Mouse (Mus musculus) stomach, embryonic 15.5 days (tissue): Measurements from ENCODE around the gene Slc12a7. TPM values are rescaled to one million over a fixed set of nuclear protein-coding genes. Genes with fewer than 3 reads are reported as not detected.
A peak's percentile ranks its signal among the peaks of the same experiment; 100 is the strongest.

Source experiments
- ATAC-seq: fragments of 200-750 bp; cut with Nextera tagmentation; 2 replicates; pipeline ENCODE4 v1.8.0; 2017; ENCODE audit warnings: low read depth, moderate number of reproducible peaks, moderate TSS enrichment; ENCODE audit not compliant: insufficient read depth, low FRiP score
- H3K27ac ChIP-seq: fragments of 300-500 bp; sonication (generic); 2 replicates; pipeline ENCODE4 v1.5.1; 2015; ENCODE audit warnings: mild to moderate bottlenecking, inconsistent platforms
- H3K27me3 ChIP-seq: fragments of 300-500 bp; sonication (generic); replicated peaks from 2 replicates; pipeline ENCODE4 v1.6.1; 2015; ENCODE audit warnings: inconsistent platforms
- H3K36me3 ChIP-seq: fragments of 300-500 bp; sonication (generic); 2 replicates; pipeline ENCODE4 v1.6.1; 2015; ENCODE audit warnings: inconsistent platforms
- H3K4me1 ChIP-seq: fragments of 300-500 bp; sonication (generic); 2 replicates; pipeline ENCODE4 v1.6.1; 2015; ENCODE audit warnings: inconsistent platforms
- H3K4me2 ChIP-seq: fragments of 300-500 bp; sonication (generic); 2 replicates; pipeline ENCODE4 v1.6.1; 2015; ENCODE audit warnings: mild to moderate bottlenecking, inconsistent platforms
- H3K4me3 ChIP-seq: fragments of 300-500 bp; sonication (generic); replicated peaks from 2 replicates; pipeline ENCODE4 v1.5.1; 2015; ENCODE audit warnings: inconsistent platforms
- H3K9ac ChIP-seq: fragments of 300-500 bp; sonication (generic); 2 replicates; pipeline ENCODE4 v1.6.1; 2015; ENCODE audit warnings: inconsistent platforms
- H3K9me3 ChIP-seq: fragments of 300-500 bp; sonication (generic); 2 replicates; pipeline ENCODE4 v1.6.1; 2016; ENCODE audit warnings: inconsistent platforms
- WGBS: fragments of 180-500 bp; shearing (Covaris S2); methylation state at CpG from one replicate; pipeline ENCODE4 v1.1.7; 2015; 5-methylcytosine and 5-hydroxymethylcytosine counted together
- polyA plus RNA-seq: library from polyadenylated mRNA; unstranded; fragments of >200 nt; fragmentation: Nextera tagmentation; extraction: Ambion mirVana; gene quantifications from 2 replicates; pipeline ENCODE4 v1.2.1, GENCODE M21; 2015

Gene Slc12a7
- polyA plus RNA-seq, 1 experiment from 2014 or later = 17.5 TPM

DNA sequence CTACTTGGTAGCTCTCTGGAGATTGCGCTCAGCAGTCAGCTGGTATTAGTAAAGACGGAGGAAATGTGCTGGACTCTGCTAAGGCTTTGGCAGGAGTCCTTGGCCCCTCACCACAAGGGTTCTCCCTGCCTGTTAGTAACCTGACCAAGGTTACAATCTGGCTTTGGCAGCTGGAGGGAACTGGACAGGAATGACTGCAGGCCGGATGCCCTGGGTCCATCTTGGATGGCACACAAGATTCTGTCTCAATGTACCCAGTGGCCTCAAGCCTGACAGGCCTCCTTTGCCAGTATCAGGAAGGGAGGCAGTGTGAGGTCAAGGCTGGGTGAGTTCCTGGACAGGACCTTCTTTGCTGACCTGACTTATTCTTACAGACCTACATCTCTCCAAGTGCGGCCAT lies 59.3 kb downstream of the Slc12a7 start:
- peaks cover 40% of the 10 kb centered on the region for H3K36me3 ChIP-seq

GRCm38 (mm10) chr13:73793171-73793570 lies 60.3 kb downstream of the Slc12a7 start:
- H3K9me3 ChIP-seq = no peaks in the 10 kb centered on the region
- ATAC-seq = no peak
- H3K27me3 ChIP-seq = no peaks in the 10 kb centered on the region

More for the DNA sequence above, 59.3 kb downstream of the Slc12a7 start:
- Histone ChIP-seq H3K4me1 (no peaks in the 10 kb centered on the region), H3K9ac (no peak overlapping the region), H3K4me3 (no peak overlapping the region), H3K27ac (no peak overlapping the region), H3K27me3 (no peaks in the 10 kb centered on the region), H3K4me2 (no peak overlapping the region), H3K9me3 (no peaks in the 10 kb centered on the region)
- 96% methylated on average over 4 of the region's 4 CpGs for WGBS
- no peak for ATAC-seq

DNA sequence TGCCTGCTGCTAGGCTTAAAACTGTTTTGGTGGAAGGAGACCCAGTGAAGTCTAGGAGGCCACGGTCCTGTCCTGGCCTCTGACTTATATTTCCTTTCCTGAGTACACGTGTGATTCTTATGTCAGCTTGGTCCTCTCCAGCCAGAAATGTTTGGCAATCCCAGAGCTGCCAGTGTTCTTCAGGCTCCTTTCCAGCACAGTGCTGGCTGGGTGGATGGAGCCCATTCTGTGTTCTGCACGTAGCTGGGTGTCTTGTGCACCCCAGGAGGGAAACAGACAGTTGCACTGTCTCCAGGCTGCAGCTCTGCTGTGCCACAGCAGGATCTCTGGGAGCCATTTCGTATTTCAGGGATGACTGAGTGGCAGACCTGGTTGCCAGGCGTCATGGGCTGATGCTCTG lies 66.2 kb downstream of the Slc12a7 start:
- H3K36me3 ChIP-seq = peaks cover 37% of the 10 kb centered on the region
- H3K9me3 ChIP-seq = no peaks in the 10 kb centered on the region
- no peak for ATAC-seq
- no peaks in the 10 kb centered on the region for H3K4me1 ChIP-seq
- WGBS = 84% methylated on average over 5 of the region's 5 CpGs
- H3K4me2 ChIP-seq = no peak overlapping the region
- no peak overlapping the region for H3K9ac ChIP-seq
- no peak overlapping the region for H3K4me3 ChIP-seq
- H3K27ac ChIP-seq = no peak overlapping the region
- H3K27me3 ChIP-seq = no peaks in the 10 kb centered on the region

More at GRCm38 (mm10) chr13:73793171-73793570, 60.3 kb downstream of the Slc12a7 start:
- Histone ChIP-seq H3K9ac (no peak overlapping the region), H3K4me1 (no peaks in the 10 kb centered on the region), H3K36me3 (peaks cover 43% of the 10 kb centered on the region), H3K4me2 (no peak overlapping the region), H3K4me3 (no peak overlapping the region), H3K27ac (no peak overlapping the region)
- 87% methylated on average over 5 of the region's 5 CpGs for WGBS

- H3K36me3 ChIP-seq = peaks cover 15% of the 10 kb centered on the region
These were observed 70.7 kb downstream of the Slc12a7 start for GRCm38 (mm10) chr13:73803450-73804178.

DNA sequence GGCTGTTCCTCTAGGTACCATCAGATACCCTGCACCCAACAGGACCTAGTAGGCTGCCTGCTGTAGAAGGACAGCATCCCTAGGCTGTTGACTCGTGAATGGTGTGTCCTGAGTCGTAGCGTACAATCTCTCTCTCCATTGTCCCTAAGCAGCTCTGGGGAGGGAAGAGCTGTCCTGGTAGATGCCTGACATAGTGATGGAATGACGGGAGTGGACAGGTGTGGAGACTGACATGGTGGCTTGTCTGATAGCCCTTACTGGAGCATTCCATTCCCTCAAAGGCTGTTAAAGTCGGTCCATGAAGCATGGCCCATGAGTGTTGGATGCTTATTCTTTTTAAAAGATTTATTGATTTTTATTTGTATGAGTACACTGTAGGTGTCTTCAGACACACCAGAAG lies 72.0 kb downstream of the Slc12a7 start:
- no peak overlapping the region for H3K27ac ChIP-seq
- peaks cover 6% of the 10 kb centered on the region for H3K36me3 ChIP-seq

More at GRCm38 (mm10) chr13:73803450-73804178, 70.7 kb downstream of the Slc12a7 start:
- no peak overlapping the region for H3K9ac ChIP-seq
- H3K9me3 ChIP-seq = no peaks in the 10 kb centered on the region
- H3K27me3 ChIP-seq = no peaks in the 10 kb centered on the region
- H3K4me1 ChIP-seq = no peaks in the 10 kb centered on the region
- no peak overlapping the region for H3K4me3 ChIP-seq
- ATAC-seq = peak; percentile 36; the same call in 1 of the 2 replicates
- H3K27ac ChIP-seq = peak overlapping the region; percentile 6; the same call in 1 of the 2 replicates
- H3K4me2 ChIP-seq = no peak overlapping the region
- WGBS = 73% methylated on average over 8 of the region's 8 CpGs

DNA sequence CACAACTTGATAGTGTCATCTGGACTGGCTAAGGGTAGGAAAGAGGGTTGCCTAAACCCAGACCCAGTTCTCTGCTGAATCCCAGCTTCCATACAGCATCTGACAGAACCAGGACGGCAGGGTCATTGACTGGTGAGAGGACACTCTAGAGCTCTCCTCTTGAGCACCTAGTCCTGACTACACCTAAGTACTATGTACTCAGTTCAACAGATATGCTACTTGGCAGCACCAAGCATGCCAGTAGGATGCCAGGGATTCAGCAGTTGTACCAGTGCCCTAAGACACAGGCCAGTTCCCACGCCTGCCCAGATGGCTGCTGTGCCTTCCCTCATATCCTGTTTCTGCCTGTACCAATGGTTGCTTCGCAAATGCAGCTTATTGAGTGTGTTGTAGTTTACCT lies 80.0 kb downstream of the Slc12a7 start:
- Histone ChIP-seq H3K36me3 (peaks cover 22% of the 10 kb centered on the region; the same call in 1 of the 2 replicates), H3K27ac (no peak overlapping the region), H3K9ac (no peak overlapping the region), H3K27me3 (no peaks in the 10 kb centered on the region), H3K4me1 (no peaks in the 10 kb centered on the region; the same call in 1 of the 2 replicates), H3K9me3 (no peaks in the 10 kb centered on the region), H3K4me2 (no peak overlapping the region), H3K4me3 (no peak overlapping the region)
- ATAC-seq = no peak
- 86% methylated on average over 3 of the region's 3 CpGs for WGBS

More for the DNA sequence above, 72.0 kb downstream of the Slc12a7 start:
- H3K9me3 ChIP-seq = no peaks in the 10 kb centered on the region
- no peak overlapping the region for H3K9ac ChIP-seq
- no peak for ATAC-seq
- no peak overlapping the region for H3K4me3 ChIP-seq
- H3K4me1 ChIP-seq = no peaks in the 10 kb centered on the region
- no peak overlapping the region for H3K4me2 ChIP-seq
- 91% methylated on average over 5 of the region's 5 CpGs for WGBS
- no peaks in the 10 kb centered on the region for H3K27me3 ChIP-seq

GRCm38 (mm10) chr13:73814181-73814580 lies 81.3 kb downstream of the Slc12a7 start:
- H3K9me3 ChIP-seq = no peaks in the 10 kb centered on the region
- no peaks in the 10 kb centered on the region for H3K27me3 ChIP-seq
- H3K36me3 ChIP-seq = 0 out of 2 replicates have a peak, but pooled peaks cover 18% of the 10 kb centered on the region
- no peak for ATAC-seq
- H3K4me3 ChIP-seq = no peak overlapping the region
- no peak overlapping the region for H3K9ac ChIP-seq
- no peak overlapping the region for H3K27ac ChIP-seq
- H3K4me2 ChIP-seq = no peak overlapping the region
- 92% methylated on average over 7 of the region's 7 CpGs for WGBS
- no peaks in the 10 kb centered on the region; the same call in 1 of the 2 replicates for H3K4me1 ChIP-seq

DNA sequence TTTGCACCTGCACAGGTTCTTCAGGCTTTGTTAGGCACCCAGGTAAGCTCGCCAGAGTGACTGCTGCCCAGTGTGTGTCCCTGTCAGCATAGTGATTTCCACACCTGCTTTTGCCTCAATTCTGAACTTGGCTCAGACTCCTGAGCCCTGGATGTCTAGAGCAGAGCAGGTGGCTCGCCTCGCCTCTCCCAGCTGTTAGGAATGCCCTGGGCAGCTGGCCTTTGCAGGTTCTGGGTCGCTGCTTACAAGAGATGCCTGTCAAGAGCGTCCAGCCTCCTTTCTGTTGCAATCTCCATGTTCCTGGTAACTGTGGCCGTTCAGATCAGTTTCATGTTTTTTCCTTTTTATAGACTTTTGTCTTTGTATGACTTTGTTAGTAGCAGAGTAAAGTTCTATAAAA lies 83.4 kb downstream of the Slc12a7 start:
- H3K27ac ChIP-seq = no peak overlapping the region
- no peak overlapping the region for H3K4me3 ChIP-seq
- 72% methylated on average over 6 of the region's 6 CpGs for WGBS
- no peak overlapping the region for H3K9ac ChIP-seq
- H3K27me3 ChIP-seq = no peaks in the 10 kb centered on the region
- no peaks in the 10 kb centered on the region for H3K9me3 ChIP-seq
- ATAC-seq = no peak
- H3K4me1 ChIP-seq = no peaks in the 10 kb centered on the region; the same call in 1 of the 2 replicates
- H3K36me3 ChIP-seq = 0 out of 2 replicates have a peak, but pooled peaks cover 12% of the 10 kb centered on the region
- H3K4me2 ChIP-seq = no peak overlapping the region

DNA sequence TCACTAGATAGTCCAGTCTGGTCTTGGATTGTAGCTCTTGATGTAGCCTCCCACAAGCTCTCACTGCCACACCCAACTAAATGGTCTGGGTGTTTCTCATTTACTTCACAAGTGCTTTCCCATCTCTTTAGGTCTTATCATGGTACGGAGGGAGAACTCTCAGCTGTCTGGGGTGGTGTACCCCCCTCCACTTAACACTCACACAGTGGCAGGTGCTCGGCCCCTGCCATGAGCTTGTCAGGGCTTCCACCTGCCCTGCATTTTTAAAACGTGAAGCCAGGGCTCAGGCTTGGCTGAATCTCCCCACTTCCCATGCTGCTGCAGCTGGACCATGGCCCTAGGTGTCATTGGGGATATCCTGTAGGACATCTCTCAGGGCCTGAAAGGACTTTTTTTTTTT lies 86.0 kb downstream of the Slc12a7 start:
- WGBS = 82% methylated on average over 3 of the region's 3 CpGs
- Histone ChIP-seq H3K9me3 (no peaks in the 10 kb centered on the region), H3K4me1 (no peaks in the 10 kb centered on the region; the same call in 1 of the 2 replicates), H3K4me2 (no peak overlapping the region), H3K27me3 (no peaks in the 10 kb centered on the region), H3K36me3 (0 out of 2 replicates have a peak, but pooled peaks cover 8% of the 10 kb centered on the region), H3K4me3 (no peak overlapping the region), H3K27ac (no peak overlapping the region), H3K9ac (no peak overlapping the region)
- no peak for ATAC-seq

DNA sequence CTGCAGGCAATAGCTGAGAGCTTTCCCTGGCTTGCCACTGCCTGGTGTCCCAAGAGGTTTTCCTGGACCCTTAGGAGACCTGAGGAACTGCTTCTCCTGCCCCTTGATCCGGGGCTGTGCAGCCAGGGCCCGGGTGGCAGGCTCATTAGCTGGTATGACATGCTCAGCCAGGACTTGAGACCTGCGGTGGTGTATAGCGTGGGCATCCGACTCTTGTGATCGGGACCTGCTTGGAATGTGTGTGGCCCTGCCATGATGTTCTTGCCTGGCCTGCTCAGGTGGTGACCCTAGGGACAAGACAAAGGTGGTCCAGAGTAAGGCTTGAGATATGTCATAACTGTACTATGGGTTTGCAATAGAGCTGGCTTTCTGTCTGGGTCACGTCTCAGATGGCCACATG lies 88.4 kb downstream of the Slc12a7 start:
- WGBS = 94% methylated on average over 7 of the region's 7 CpGs
- Histone ChIP-seq H3K9me3 (no peaks in the 10 kb centered on the region), H3K4me2 (no peak overlapping the region), H3K27me3 (no peaks in the 10 kb centered on the region), H3K4me3 (no peak overlapping the region), H3K4me1 (no peaks in the 10 kb centered on the region), H3K27ac (no peak overlapping the region), H3K36me3 (no peaks in the 10 kb centered on the region), H3K9ac (no peak overlapping the region)
- ATAC-seq = no peak

GRCm38 (mm10) chr13:73822187-73822800 lies 89.4 kb downstream of the Slc12a7 start:
- WGBS = 61% methylated on average over 4 of the region's 4 CpGs
- peak; percentile 26; the same call in 1 of the 2 replicates for ATAC-seq

DNA sequence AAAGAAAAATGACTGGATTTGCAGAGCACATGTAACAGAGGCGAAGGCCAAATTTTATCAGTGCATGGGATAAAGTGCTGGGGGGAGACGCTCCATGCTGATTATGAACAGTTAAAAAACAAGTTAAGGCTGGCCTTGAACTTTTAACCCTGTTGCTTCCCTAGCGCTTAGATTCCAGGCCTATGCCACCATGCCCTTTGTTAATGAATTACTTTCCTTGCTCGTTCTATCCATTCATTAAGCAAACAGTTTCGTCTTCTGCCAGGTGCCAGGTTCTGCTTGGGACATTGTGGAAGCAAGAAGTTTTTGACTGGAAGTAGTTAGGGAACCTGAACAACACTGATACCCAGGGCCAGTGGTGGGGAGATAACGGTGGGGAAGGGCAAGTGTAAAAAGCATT lies 90.8 kb downstream of the Slc12a7 start:
- ATAC-seq = no peak
- Histone ChIP-seq H3K9me3 (no peaks in the 10 kb centered on the region), H3K4me2 (no peak overlapping the region), H3K4me3 (no peak overlapping the region), H3K4me1 (no peaks in the 10 kb centered on the region), H3K9ac (no peak overlapping the region), H3K27ac (no peak overlapping the region), H3K36me3 (no peaks in the 10 kb centered on the region), H3K27me3 (no peaks in the 10 kb centered on the region)
- 60% methylated on average over 6 of the region's 6 CpGs for WGBS

More at GRCm38 (mm10) chr13:73822187-73822800, 89.4 kb downstream of the Slc12a7 start:
- no peak overlapping the region for H3K9ac ChIP-seq
- no peak overlapping the region for H3K4me3 ChIP-seq
- no peak overlapping the region for H3K4me2 ChIP-seq
- H3K36me3 ChIP-seq = no peaks in the 10 kb centered on the region
- no peaks in the 10 kb centered on the region for H3K27me3 ChIP-seq
- H3K4me1 ChIP-seq = no peaks in the 10 kb centered on the region
- H3K9me3 ChIP-seq = no peaks in the 10 kb centered on the region
- no peak overlapping the region for H3K27ac ChIP-seq
